Mouse (Mus musculus): ENCODE measurements around the gene Serpina9. TPM values are rescaled to one million over a fixed set of nuclear protein-coding genes. Genes with fewer than 3 reads are reported as not detected.
"Not testable (repeated sequence)": the region's sequence is repeated elsewhere in the genome, so short reads cannot be mapped to it uniquely, and the experiment has no call there.

Gene Serpina9
- total and polyA plus RNA-seq, 2 experiments from 2014 or later = 0.15 to 0.38 TPM

- TF ChIP-seq CTCF (IDR thresholded peaks at IDR 0.05; ENCODE audit: low read depth) = no peak
- H3K36me3 ChIP-seq (ENCODE audit: insufficient read depth) = no peaks in the 10 kb centered on the region
- DNase-seq = no peak
- H3K27ac ChIP-seq (ENCODE audit: low read depth, low read length) = no peak overlapping the region
- H3K9me3 ChIP-seq (ENCODE audit: low read length) = no peaks in the 10 kb centered on the region
- H3K27me3 ChIP-seq (ENCODE audit: insufficient read depth, low read length) = no peaks in the 10 kb centered on the region
- ATAC-seq = no peak
- WGBS = 94% methylated on average over 8 of the region's 8 CpGs
- no peak overlapping the region for H3K4me2 ChIP-seq (ENCODE audit: low read depth)
- H3K9ac ChIP-seq = no peak overlapping the region
- H3K4me3 ChIP-seq (ENCODE audit: low read depth, low read length) = no peak overlapping the region
- no peaks in the 10 kb centered on the region for H3K4me1 ChIP-seq (ENCODE audit: insufficient read depth)
Observed at GRCm38 (mm10) chr12:103962860-103963259, 50.7 kb downstream of the Serpina9 start.

- Histone ChIP-seq H3K4me1 (ENCODE audit: insufficient read depth) (no peaks in the 10 kb centered on the region), H3K9ac (no peak overlapping the region), H3K4me3 (ENCODE audit: low read depth, low read length) (no peak overlapping the region), H3K27ac (ENCODE audit: low read depth, low read length) (no peak overlapping the region), H3K9me3 (ENCODE audit: low read length) (no peaks in the 10 kb centered on the region), H3K4me2 (ENCODE audit: low read depth) (no peak overlapping the region), H3K27me3 (ENCODE audit: insufficient read depth, low read length) (no peaks in the 10 kb centered on the region), H3K36me3 (ENCODE audit: insufficient read depth) (no peaks in the 10 kb centered on the region)
- DNase-seq = no peak
- no peak for TF ChIP-seq CTCF (IDR thresholded peaks at IDR 0.05; ENCODE audit: low read depth)
- no peak for ATAC-seq
- 90% methylated on average over 5 of the region's 5 CpGs for WGBS
Observed at GRCm38 (mm10) chr12:103962337-103962736, 51.2 kb downstream of the Serpina9 start.

- no peaks in the 10 kb centered on the region for H3K27me3 ChIP-seq (ENCODE audit: insufficient read depth, low read length)
- no peak for ATAC-seq
- no peak overlapping the region for H3K27ac ChIP-seq (ENCODE audit: low read depth, low read length)
- no peak overlapping the region for H3K9ac ChIP-seq
- DNase-seq = no peak
- no peaks in the 10 kb centered on the region for H3K9me3 ChIP-seq (ENCODE audit: low read length)
- H3K4me2 ChIP-seq (ENCODE audit: low read depth) = no peak overlapping the region
- no peak for TF ChIP-seq CTCF (IDR thresholded peaks at IDR 0.05; ENCODE audit: low read depth)
- H3K4me3 ChIP-seq (ENCODE audit: low read depth, low read length) = no peak overlapping the region
- no peaks in the 10 kb centered on the region for H3K4me1 ChIP-seq (ENCODE audit: insufficient read depth)
- no peaks in the 10 kb centered on the region for H3K36me3 ChIP-seq (ENCODE audit: insufficient read depth)
- WGBS = 100% methylated on average over 1 of the region's 1 CpGs
Observed at GRCm38 (mm10) chr12:103961716-103962115, 51.8 kb downstream of the Serpina9 start.

- H3K27ac ChIP-seq (ENCODE audit: low read depth, low read length) = no peak within 1 kb of the TSS
- ATAC-seq (no peak), DNase-seq (no peak)
- H3K9me3 ChIP-seq (ENCODE audit: low read length) = no peaks in the 10 kb centered on the region
- H3K4me1 ChIP-seq (ENCODE audit: insufficient read depth) = no peaks in the 10 kb centered on the region
- no peak within 1 kb of the TSS for H3K4me2 ChIP-seq (ENCODE audit: low read depth)
- H3K36me3 ChIP-seq (ENCODE audit: insufficient read depth) = no peaks in the 10 kb centered on the region
- TF ChIP-seq CTCF (IDR thresholded peaks at IDR 0.05; ENCODE audit: low read depth) = no peak
- no peak within 1 kb of the TSS for H3K9ac ChIP-seq
- WGBS = 89% methylated on average over 3 of the region's 3 CpGs
- no peaks in the 10 kb centered on the region for H3K27me3 ChIP-seq (ENCODE audit: insufficient read depth, low read length)
- H3K4me3 ChIP-seq (ENCODE audit: low read depth, low read length) = no peak within 1 kb of the TSS
Observed at GRCm38 (mm10) chr12:103958798-103959197, 54.8 kb downstream of the Serpina9 start, which contains the start of gene Serpina1e. Gene Serpina1e (minus strand): TSS chr12:103958975.

- 88% methylated on average over 2 of the region's 2 CpGs for WGBS
- not testable (repeated sequence) for H3K27me3 ChIP-seq (ENCODE audit: insufficient read depth, low read length); H3K4me2 ChIP-seq (ENCODE audit: low read depth); H3K4me3 ChIP-seq (ENCODE audit: low read depth, low read length); H3K36me3 ChIP-seq (ENCODE audit: insufficient read depth); H3K9me3 ChIP-seq (ENCODE audit: low read length); H3K4me1 ChIP-seq (ENCODE audit: insufficient read depth); ATAC-seq; H3K9ac ChIP-seq; H3K27ac ChIP-seq (ENCODE audit: low read depth, low read length); DNase-seq
Observed at GRCm38 (mm10) chr12:103956555-103956954, 57.0 kb downstream of the Serpina9 start.

GRCm38 (mm10) chr12:103952972-103953371 lies 60.6 kb downstream of the Serpina9 start:
- H3K9me3 ChIP-seq (ENCODE audit: low read length); H3K4me3 ChIP-seq (ENCODE audit: low read depth, low read length); ATAC-seq; H3K27ac ChIP-seq (ENCODE audit: low read depth, low read length); H3K36me3 ChIP-seq (ENCODE audit: insufficient read depth); DNase-seq; H3K27me3 ChIP-seq (ENCODE audit: insufficient read depth, low read length); H3K4me1 ChIP-seq (ENCODE audit: insufficient read depth); H3K4me2 ChIP-seq (ENCODE audit: low read depth); H3K9ac ChIP-seq: not testable (repeated sequence)
- WGBS = 88% methylated on average over 3 of the region's 3 CpGs

GRCm38 (mm10) chr12:103946243-103946642 lies 67.3 kb downstream of the Serpina9 start:
- WGBS = 93% methylated on average over 4 of the region's 4 CpGs
- ATAC-seq (no peak), DNase-seq (no peak)
- H3K4me1 ChIP-seq (ENCODE audit: insufficient read depth) = no peaks in the 10 kb centered on the region
- H3K9ac ChIP-seq = no peak overlapping the region
- TF ChIP-seq CTCF (IDR thresholded peaks at IDR 0.05; ENCODE audit: low read depth) = no peak
- H3K36me3 ChIP-seq (ENCODE audit: insufficient read depth) = no peaks in the 10 kb centered on the region
- H3K9me3 ChIP-seq (ENCODE audit: low read length) = no peaks in the 10 kb centered on the region
- H3K27ac ChIP-seq (ENCODE audit: low read depth, low read length) = no peak overlapping the region
- H3K27me3 ChIP-seq (ENCODE audit: insufficient read depth, low read length) = no peaks in the 10 kb centered on the region
- no peak overlapping the region for H3K4me2 ChIP-seq (ENCODE audit: low read depth)
- no peak overlapping the region for H3K4me3 ChIP-seq (ENCODE audit: low read depth, low read length)

Other genes with a start within 250 kb of the Serpina9 start
- not detected in 2 replicates for gene Serpina1d, start 240.2 kb downstream of the Serpina9 start, total RNA-seq (2014; rRNA removed)
- not detected in 2 replicates for gene Serpina1d, start 240.2 kb downstream of the Serpina9 start, polyA plus RNA-seq (2015; fragmentation: Nextera tagmentation; extraction: Ambion mirVana)
- not detected in 2 replicates for gene Serpina1b, start 183.4 kb downstream of the Serpina9 start, total RNA-seq (2014; rRNA removed)
- gene Serpina1b, start 183.4 kb downstream of the Serpina9 start, polyA plus RNA-seq (2015; fragmentation: Nextera tagmentation; extraction: Ambion mirVana) = not detected in 2 replicates
- gene Serpina1a, start 150.2 kb downstream of the Serpina9 start, total RNA-seq (2014; rRNA removed) = not detected in 2 replicates
- not detected in 2 replicates for gene Serpina1a, start 150.2 kb downstream of the Serpina9 start, polyA plus RNA-seq (2015; fragmentation: Nextera tagmentation; extraction: Ambion mirVana)
- not detected in 2 replicates for gene Serpina1c, start 108.9 kb downstream of the Serpina9 start, total RNA-seq (2014; rRNA removed)
- not detected in 2 replicates for gene Serpina1c, start 108.9 kb downstream of the Serpina9 start, polyA plus RNA-seq (2015; fragmentation: Nextera tagmentation; extraction: Ambion mirVana)
- not detected in 2 replicates for gene Serpina1e, start 54.8 kb downstream of the Serpina9 start, total RNA-seq (2014; rRNA removed)
- gene Serpina1e, start 54.8 kb downstream of the Serpina9 start, polyA plus RNA-seq (2015; fragmentation: Nextera tagmentation; extraction: Ambion mirVana) = not detected in 2 replicates
- gene Serpina11, start 23.8 kb downstream of the Serpina9 start, total RNA-seq (2014; rRNA removed) = not detected in 2 replicates
- not detected in 2 replicates for gene Serpina11, start 23.8 kb downstream of the Serpina9 start, polyA plus RNA-seq (2015; fragmentation: Nextera tagmentation; extraction: Ambion mirVana)
- not detected in 2 replicates for gene Serpina12, start 30.7 kb upstream of the Serpina9 start, total RNA-seq (2014; rRNA removed)
- not detected in 2 replicates for gene Serpina12, start 30.7 kb upstream of the Serpina9 start, polyA plus RNA-seq (2015; fragmentation: Nextera tagmentation; extraction: Ambion mirVana)
- gene Serpina5, start 87.4 kb upstream of the Serpina9 start, total RNA-seq (2014; rRNA removed) = not detected in 2 replicates
- gene Serpina5, start 87.4 kb upstream of the Serpina9 start, polyA plus RNA-seq (2015; fragmentation: Nextera tagmentation; extraction: Ambion mirVana) = not detected in 2 replicates
- not detected in 2 replicates for gene Serpina3a, start 99.0 kb upstream of the Serpina9 start, total RNA-seq (2014; rRNA removed)
- gene Serpina3a, start 99.0 kb upstream of the Serpina9 start, polyA plus RNA-seq (2015; fragmentation: Nextera tagmentation; extraction: Ambion mirVana) = not detected in 2 replicates
- gene Serpina3b, start 114.2 kb upstream of the Serpina9 start, total RNA-seq (2014; rRNA removed) = 0.08 TPM in 1 of 2 replicates, not detected in the other
- not detected in 2 replicates for gene Serpina3b, start 114.2 kb upstream of the Serpina9 start, polyA plus RNA-seq (2015; fragmentation: Nextera tagmentation; extraction: Ambion mirVana)
- not detected in 2 replicates for gene Serpina3c, start 140.1 kb upstream of the Serpina9 start, total RNA-seq (2014; rRNA removed)
- not detected in 2 replicates for gene Serpina3c, start 140.1 kb upstream of the Serpina9 start, polyA plus RNA-seq (2015; fragmentation: Nextera tagmentation; extraction: Ambion mirVana)
- gene Serpina3f, start 200.8 kb upstream of the Serpina9 start, total RNA-seq (2014; rRNA removed) = 0.23 TPM in 1 of 2 replicates, not detected in the other
- gene Serpina3f, start 200.8 kb upstream of the Serpina9 start, polyA plus RNA-seq (2015; fragmentation: Nextera tagmentation; extraction: Ambion mirVana) = 0.09 and 0.12 TPM in 2 replicates
- 0.15 and 0.43 TPM in 2 replicates for gene Serpina3g, start 222.5 kb upstream of the Serpina9 start, total RNA-seq (2014; rRNA removed)
- gene Serpina3g, start 222.5 kb upstream of the Serpina9 start, polyA plus RNA-seq (2015; fragmentation: Nextera tagmentation; extraction: Ambion mirVana) = 0.47 and 0.48 TPM in 2 replicates
- 0.10 TPM in 1 of 2 replicates, not detected in the other for gene Serpina3i, start 249.4 kb upstream of the Serpina9 start, total RNA-seq (2014; rRNA removed)
- not detected in 2 replicates for gene Serpina3i, start 249.4 kb upstream of the Serpina9 start, polyA plus RNA-seq (2015; fragmentation: Nextera tagmentation; extraction: Ambion mirVana)